Mouse (Mus musculus) heart, postnatal 36 days (tissue): ENCODE data around the gene Pknox1. TPM values are rescaled to one million over a fixed set of nuclear protein-coding genes. Genes with fewer than 3 reads are reported as not detected.
"Not testable (repeated sequence)": the region's sequence is repeated elsewhere in the genome, so short reads cannot be mapped to it uniquely, and the experiment has no call there.

Experiments
- DNase-seq, 2 experiments: peaks; one replicate each; pipeline ENCODE4 v3.0.0; 2021 to 2022
- intact Hi-C: fragments of 180-260 bp; cut with DNase I; formaldehyde crosslinking; loops from one replicate; pipeline ENCODE4 v1.15.1; 2025
- total RNA-seq, 2 experiments: library from RNA; stranded (reverse); gene quantifications; 2 replicates each; pipeline ENCODE4 v1.2.3; 2021

Pknox1 gene
- total RNA-seq: 1 to 10 TPM; 9.4 to 10.0 TPM

- peak; percentile 96 to 98 for DNase-seq
- intact Hi-C loops: loop anchor here (2.0 kb wide), 1 partner anchor 51 kb away; no protein-coding TSS in a partner anchor
These were observed at the start of gene Pknox1 for GRCm38 (mm10) chr17:31564015-31564857. Gene Pknox1, plus strand, starts transcription at chr17:31564734.

GRCm38 (mm10) chr17:31519344-31519945, 45.1 kb upstream of the Pknox1 start:
- intact Hi-C loops: no loop called here
- DNase-seq: no peak

GRCm38 (mm10) chr17:31519946-31520838, 44.3 kb upstream of the Pknox1 start, which contains the start of the genes Wdr4 and Ndufv3:
Gene Wdr4, minus strand, starts transcription at chr17:31519980.
Gene Ndufv3, plus strand, starts transcription at chr17:31520115.
- intact Hi-C loops: loop anchor here (2.0 kb wide), 1 partner anchor 43 kb away; no protein-coding TSS in a partner anchor
- peak; percentile 98 to 99 for DNase-seq

GRCm38 (mm10) chr17:31520895-31521294, 43.6 kb upstream of the Pknox1 start:
- intact Hi-C loops: loop anchor here (2.0 kb wide), 1 partner anchor 42 kb away; no protein-coding TSS in a partner anchor
- peak; percentile 64 to 69 for DNase-seq

GRCm38 (mm10) chr17:31521948-31522347, 42.6 kb upstream of the Pknox1 start:
- DNase-seq: no peak
- intact Hi-C loops: loop anchor here (2.0 kb wide), 1 partner anchor 41 kb away; no protein-coding TSS in a partner anchor

- intact Hi-C loops: no loop called here
- no peak for DNase-seq
These were observed 39.4 kb upstream of the Pknox1 start for GRCm38 (mm10) chr17:31525114-31525513.

GRCm38 (mm10) chr17:31525816-31526215, 38.7 kb upstream of the Pknox1 start:
- intact Hi-C loops: no loop called here
- no peak for DNase-seq

GRCm38 (mm10) chr17:31529314-31529713, 35.2 kb upstream of the Pknox1 start:
- DNase-seq: no peak
- intact Hi-C loops: no loop called here

- no peak for DNase-seq
- intact Hi-C loops: no loop called here
These were observed 32.9 kb upstream of the Pknox1 start for GRCm38 (mm10) chr17:31531441-31532158.

GRCm38 (mm10) chr17:31532331-31532730, 32.2 kb upstream of the Pknox1 start:
- intact Hi-C loops, DNase-seq: not testable (repeated sequence)

GRCm38 (mm10) chr17:31535358-31535757, 29.2 kb upstream of the Pknox1 start:
- no peak for DNase-seq
- intact Hi-C loops: no loop called here

GRCm38 (mm10) chr17:31535871-31536629, 28.5 kb upstream of the Pknox1 start:
- intact Hi-C loops: loop anchor here (2.0 kb wide), 1 partner anchor 21 kb away; no protein-coding TSS in a partner anchor

GRCm38 (mm10) chr17:31540101-31540500, 24.4 kb upstream of the Pknox1 start:
- intact Hi-C loops: no loop called here
- DNase-seq: no peak

More at GRCm38 (mm10) chr17:31535871-31536629, 28.5 kb upstream of the Pknox1 start:
- DNase-seq: peak; percentile 63 to 68

- intact Hi-C loops: no loop called here
- DNase-seq: no peak
These were observed 23.6 kb upstream of the Pknox1 start for GRCm38 (mm10) chr17:31540809-31541459.

GRCm38 (mm10) chr17:31541460-31541831, 23.1 kb upstream of the Pknox1 start:
- intact Hi-C loops: no loop called here
- no peak for DNase-seq

GRCm38 (mm10) chr17:31543574-31543973, 21.0 kb upstream of the Pknox1 start:
- intact Hi-C loops: no loop called here
- no peak for DNase-seq

GRCm38 (mm10) chr17:31546444-31547196, 17.9 kb upstream of the Pknox1 start:
- DNase-seq: no peak
- intact Hi-C loops: no loop called here

- DNase-seq: no peak
- intact Hi-C loops: no loop called here
These were observed 16.6 kb upstream of the Pknox1 start for GRCm38 (mm10) chr17:31547974-31548373.
